Mouse (Mus musculus) gastrocnemius, postnatal 25 days (tissue): Measurements from ENCODE around the gene Xkrx. TPM values are rescaled to one million over a fixed set of nuclear protein-coding genes. Genes with fewer than 3 reads are reported as not detected.
"Not testable (repeated sequence)": the region's sequence is repeated elsewhere in the genome, so short reads cannot be mapped to it uniquely, and the experiment has no call there.

Experiments used
- DNase-seq: peaks from one replicate; pipeline ENCODE4 v3.0.0; 2022
- long read RNA-seq, 2 experiments: library from polyadenylated mRNA; stranded (forward); transcript quantifications; one replicate each; pipeline ENCODE4 v2.0.0; 2021
- total RNA-seq, 2 experiments: library from RNA; stranded (reverse); gene quantifications; 1 replicate in 1 of 2; 2 replicates in 1 of 2; pipeline ENCODE4 v1.2.3; 2021

The Xkrx gene
- 1 to 10 TPM in 1 of 2 experiments, under 1 TPM in 1; 0.33 to 1.1 TPM for total RNA-seq
- long read RNA-seq, experiment 1, result 0 reads
- long read RNA-seq, experiment 2, result 0 reads

DNA sequence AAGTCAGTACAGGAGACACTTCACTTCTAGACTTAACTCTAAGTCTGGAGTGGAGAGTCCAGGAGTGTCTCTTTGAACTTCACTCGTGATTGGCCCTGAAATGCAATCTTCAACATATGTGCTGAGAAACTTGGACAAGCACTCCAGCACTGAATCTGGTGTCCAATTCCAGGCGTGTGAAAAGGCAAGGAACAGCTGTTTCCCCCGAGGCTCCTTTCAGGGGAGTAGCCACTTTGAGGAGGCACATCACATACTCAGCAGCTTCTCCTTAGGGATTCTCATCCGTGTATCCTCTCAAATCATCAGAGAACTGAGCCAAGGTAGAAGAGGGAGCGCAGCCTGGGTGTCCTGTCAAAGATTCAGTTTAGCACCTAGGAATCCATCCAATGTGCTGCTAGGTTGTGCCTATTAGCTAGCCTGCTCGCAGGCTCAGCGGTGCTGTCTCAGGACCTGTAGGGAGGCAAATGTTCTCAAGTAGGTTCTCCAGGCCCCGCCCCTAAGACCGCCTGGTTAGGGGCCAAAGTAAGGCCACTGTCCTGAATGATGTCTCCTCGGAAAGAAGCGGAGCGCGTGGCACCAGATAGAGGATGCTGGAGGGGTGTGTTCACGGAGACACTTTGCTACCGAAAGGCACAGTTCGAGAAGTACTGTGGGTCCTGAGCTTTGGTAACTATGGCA is at the start of gene Xkrx:
Gene Xkrx, minus strand, starts transcription at position 34 of the 678 bp plus-strand sequence.
- DNase-seq, result no peak

DNA sequence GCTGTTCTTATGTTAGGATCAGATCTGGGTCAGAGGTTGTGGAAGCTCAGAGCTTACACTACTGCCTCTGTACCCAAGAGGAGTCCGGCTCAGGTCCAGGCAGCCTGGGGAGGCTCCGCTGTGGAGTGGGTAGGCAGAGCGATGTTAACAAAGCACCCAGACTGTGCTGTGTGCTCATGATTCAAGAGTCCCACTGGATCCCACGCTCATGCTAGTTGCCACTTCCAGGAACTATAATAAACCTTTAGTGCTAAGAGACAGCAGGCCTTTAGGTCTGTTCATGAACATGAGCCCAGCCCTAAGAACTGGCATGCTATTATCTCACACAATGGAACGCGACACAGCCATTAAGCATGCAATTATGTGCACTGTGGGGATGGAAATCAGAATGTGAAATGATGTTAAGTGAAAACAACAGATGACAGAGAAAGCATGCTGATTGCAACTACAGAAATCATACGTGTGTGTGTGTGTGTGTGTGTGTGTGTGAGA is 49.3 kb upstream of the Xkrx start:
- no peak for DNase-seq

DNA sequence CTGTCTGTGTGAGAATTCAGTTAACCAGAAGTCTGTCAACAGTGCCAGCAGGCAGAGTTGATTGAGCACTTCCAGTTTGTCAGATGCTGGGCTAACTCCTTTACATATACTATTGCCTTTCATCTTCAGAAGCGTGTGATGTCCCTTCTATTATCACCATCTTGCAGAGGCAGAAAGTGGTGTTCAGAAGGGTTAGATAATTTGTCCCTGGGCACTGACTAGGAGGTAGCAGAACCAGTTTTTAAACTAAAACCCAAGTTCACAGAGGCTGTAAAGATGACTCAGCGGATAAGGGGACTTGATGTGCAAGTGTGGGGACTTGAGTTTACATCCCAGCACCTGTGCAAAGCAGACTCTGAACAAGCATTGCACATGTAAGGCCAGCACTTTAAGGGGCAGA is 46.6 kb upstream of the Xkrx start:
- DNase-seq, result no peak

DNA sequence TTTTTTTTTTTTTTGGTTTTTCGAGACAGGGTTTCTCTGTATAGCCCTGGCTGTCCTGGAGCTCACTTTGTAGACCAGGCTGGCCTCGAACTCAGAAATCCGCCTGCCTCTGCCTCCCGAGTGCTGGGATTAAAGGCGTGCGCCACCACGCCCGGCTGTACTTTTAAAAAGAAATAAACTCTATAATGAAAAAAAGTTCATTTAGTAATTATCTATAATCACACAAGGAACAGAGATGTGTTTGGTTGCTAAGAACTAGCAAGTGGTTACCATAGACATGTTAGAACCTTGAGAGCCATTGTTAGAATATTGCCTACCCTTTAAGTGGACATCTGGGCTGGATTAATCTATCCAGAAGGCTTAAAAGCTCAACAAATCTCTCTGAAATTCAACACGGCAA is 25.3 kb upstream of the Xkrx start, which contains the start of gene Arl13a:
Gene Arl13a, plus strand, starts transcription at position 301 of the 400 bp plus-strand sequence.
- not testable (repeated sequence) for DNase-seq

DNA sequence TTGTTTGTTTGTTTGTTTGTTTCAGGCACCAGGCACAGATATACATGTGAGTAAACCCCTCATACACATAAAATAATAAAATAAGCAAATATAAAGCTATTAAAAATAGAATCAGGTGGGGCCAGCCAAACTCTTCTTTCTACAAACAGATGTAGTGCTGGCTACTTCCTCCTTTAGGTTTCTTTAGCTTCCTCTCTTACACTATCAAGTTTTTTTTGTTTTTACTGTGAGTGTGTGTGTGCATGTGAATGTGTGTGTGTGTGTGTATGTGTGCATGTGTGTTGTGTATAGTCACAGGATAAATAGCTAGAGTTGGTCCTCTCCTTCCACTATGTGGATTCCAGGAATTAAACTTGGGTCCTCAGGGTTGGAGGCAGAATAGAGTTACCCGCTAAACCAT is 12.8 kb upstream of the Xkrx start:
- no peak for DNase-seq

DNA sequence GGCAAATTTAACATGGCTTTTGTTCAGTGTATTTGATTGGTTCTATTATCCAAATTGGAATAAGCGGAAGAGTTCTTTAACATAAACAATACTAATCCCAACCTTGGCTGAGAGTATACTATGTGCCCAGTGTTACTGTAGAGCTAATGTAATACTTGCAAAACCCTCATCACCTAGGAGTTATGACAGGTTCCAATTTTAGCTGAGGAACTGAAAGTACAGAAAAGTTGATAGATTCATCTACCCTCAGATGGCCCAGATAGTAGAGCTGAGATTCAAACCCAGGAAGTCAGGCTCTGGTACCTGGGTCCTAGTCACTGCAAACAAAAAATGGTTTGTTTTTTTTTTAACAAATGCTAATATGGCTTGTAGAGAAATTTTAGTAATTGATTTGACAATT is 8.7 kb upstream of the Xkrx start:
- no peak for DNase-seq

DNA sequence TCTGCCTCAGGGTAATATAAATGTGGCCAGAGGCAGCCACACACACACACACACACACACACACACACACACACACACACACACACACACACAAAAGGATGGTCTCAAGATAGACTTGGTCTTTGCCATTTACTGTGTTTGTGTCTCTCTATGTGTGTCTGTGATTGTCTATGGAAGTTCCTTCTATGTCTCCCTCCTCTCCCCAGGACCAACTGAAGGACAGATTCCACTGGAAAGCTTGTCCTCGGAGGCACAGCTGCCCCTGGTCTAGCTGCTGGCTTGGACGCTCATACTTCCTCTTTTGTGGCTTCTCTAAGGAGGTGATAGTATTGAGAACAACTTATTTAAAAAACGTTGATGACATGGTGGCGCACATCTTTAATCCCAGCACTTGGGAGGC is 1.6 kb upstream of the Xkrx start:
- DNase-seq, result no peak

DNA sequence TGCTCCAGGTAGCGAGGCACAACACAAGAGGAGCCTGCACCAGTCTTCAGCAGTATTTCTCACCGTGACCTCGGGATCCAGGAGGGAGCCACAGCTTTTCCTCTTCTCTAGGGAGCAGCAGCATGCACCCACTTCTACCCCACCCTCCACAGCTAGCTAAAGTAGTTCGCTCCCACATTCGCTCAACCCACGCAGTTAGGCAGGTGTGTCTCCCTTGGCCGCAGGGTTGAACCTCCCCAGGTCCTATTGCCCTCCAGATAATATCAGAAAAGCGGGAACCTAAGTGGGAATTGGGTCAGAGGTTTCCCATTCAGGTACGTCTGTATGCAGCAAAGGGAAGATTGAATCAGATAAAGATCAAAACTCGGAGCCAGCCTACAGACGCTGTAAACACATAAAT is 950 bp upstream of the Xkrx start:
- no peak for DNase-seq

DNA sequence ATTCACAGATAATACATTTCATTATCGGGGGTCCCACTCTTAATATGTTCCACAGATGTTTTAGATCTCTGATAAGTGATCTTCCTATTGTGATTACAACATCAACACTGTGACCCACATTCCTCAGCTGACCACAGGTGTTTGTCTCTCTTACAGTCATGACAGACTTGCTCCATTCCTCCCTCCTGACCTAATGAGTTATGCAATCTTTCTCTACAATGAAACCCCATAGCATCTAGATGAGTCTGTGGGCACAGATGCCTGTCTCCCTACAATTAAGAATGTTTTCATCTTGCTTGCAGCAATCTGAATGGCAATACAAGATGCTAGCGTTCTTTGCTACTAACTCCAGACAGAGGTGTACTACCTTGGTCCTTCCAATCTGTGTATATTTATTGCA is 1.4 kb downstream of the Xkrx start:
- DNase-seq, result no peak

DNA sequence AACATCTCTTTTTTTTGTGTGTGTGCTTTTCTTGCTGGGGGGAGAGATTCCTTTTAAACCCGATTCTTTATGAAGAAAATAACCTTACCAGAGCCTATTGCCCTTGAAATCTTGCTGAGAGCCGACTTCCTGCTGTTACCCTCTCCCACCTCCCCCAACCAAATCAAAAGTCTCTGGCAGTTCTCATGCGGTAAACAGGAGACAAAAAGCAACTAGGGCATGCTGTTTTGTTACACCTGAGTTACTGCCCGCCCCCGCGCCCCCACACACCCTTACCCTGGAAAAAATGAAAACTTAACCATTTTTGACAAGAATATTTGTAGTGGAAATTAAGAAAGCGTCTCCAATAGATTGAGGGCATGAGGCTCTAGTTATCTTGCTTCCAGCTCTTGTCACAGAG is 3.7 kb downstream of the Xkrx start:
- no peak for DNase-seq

DNA sequence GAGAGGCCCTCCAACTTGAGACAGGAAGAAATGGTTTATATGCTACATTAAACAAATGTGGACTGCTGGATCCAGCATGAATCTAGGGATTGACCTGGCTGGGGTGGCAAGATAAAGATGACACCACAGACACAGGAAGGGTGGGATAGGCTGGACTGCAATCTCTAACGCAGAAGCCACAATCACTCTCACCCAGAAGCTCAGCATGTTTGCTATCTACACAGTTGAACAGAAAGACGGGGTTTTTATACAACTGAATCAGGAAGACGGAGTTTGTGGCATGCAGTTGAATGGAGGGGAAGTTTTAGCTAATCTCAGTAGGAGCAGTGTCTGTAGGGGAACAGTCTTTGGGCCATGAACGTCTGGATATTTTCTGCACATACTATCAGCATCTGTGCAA is 19.9 kb downstream of the Xkrx start:
- DNase-seq, result no peak

DNA sequence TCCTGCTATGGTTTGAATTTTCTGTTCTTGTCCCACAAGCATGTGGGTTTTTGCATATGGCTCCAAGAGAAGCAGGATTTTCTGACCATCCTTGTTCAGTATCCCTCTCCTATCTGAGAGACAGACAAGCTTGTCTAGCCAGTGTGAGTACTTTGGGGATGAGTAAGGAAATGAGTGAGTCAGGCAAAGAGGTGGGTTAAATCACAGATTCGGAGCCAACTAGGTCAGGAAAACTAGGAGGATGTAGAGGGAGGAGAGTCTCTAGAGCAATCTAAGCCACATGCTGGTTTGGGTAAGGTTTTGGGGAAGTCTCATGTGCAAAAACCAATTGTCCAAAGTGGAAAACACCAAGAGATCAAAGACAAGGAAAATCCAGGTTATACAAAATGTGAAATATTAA is 20.3 kb downstream of the Xkrx start:
- DNase-seq, result no peak

DNA sequence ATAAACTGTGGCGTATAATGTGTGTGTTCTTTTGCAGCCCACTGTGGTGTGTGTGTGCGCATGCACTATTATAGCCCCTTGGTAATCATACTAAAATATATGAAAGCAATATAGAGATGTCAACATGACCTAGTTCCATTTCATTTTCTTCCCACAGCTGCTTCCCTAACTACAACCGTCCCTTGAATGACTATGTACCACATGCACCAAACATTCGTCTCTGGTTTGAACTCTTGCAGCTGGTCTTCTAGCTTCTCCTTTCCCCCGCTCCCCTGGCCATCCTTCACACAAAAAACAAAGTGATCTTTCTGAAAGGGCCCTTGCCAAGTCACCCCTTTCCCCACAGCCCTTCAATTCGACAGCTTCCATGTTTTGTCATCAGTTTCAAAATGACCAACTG is 21.9 kb downstream of the Xkrx start:
- DNase-seq, result no peak

DNA sequence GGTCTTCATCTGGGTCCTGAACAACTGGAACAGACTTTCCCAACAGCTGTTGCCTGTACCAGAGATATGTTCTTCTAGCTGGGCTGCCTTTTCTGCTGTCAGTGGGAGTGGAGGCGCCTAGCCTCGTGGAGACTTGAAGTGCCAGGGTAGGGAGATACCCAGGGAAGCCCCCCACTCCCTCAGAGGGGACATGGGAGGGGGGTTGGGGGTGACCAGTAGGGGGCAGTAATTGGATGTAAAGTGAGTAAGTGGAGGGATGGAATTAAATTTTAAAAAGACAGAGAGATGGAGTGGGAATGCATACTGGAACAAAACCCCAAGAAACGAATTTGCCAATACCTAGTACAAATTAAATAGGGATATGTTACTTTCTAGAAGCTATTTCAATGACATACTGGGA is 28.1 kb downstream of the Xkrx start:
- DNase-seq, result no peak

DNA sequence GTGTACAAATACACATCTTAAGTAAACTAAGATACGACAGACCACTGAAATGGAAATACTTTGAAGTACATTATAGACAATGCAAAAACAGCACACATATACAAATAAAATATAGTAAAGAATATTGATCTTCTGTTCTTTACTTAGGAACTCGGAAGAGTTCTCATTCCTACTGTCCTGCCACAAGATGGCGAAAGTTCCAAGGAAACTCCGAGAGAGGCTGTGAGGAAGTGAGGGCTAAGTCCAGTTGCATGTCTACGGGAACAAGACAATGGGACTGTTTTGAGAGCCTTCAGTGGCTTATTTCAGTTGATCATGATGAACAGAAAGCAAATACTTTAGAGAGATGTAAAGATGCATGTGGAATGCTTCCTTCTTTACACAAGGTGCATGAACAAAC is 29.6 kb downstream of the Xkrx start:
- no peak for DNase-seq

DNA sequence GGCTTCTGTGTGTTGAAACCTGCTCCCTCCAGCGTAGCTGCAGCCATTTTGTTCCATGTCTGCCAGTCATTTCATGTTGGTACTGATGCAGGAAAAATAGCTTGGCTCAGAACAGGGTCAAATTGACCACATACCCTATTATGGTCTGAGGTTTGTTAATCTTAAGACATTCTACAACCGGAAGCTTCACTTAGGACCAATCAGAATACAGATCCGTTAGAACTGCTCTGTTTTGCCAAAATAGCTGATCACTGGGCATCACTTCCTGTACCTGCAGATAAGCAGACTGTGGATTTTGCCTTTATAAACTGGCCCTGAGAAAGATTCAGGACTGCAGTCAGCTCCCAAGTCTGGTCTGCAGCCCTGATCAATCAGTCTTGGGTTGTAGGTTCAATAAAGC is 33.3 kb downstream of the Xkrx start:
- no peak for DNase-seq

DNA sequence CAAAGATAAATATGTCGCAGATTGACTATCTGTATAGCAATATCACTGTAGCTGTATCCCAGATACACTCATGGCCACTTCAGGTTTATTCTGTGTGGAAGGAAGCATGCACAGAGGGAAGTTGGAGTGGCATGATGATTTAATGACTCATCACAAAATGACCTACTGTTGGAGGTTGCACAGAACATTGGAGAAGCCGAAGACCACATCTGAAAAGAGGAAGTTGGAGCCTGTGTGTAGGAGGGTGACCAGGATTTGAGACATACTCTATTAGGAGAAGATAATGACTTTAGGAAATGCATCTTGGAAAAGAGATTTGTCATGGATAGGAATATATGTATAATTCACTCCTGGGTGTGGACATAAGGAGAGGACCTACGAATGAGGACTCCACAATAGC is 45.5 kb downstream of the Xkrx start:
- DNase-seq, result no peak

DNA sequence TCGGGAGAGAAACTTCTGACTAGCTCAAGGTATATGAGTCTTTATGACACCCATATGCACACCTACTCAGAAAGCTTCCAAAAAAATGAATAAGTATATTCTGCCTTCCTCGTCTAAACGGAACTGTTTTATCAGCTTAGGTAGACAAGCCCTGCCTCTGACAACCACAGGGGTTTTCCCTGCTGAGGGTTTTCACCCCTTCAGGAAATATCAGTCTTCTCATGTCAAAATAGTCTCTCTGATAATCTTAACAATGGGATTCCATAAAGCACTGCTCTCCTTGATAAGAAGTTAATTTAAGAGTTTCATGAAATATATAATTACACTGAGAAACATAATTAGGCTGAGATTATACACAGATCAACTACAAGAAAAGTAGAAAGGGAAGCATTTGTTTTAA is 50.1 kb downstream of the Xkrx start:
- no peak for DNase-seq

DNA sequence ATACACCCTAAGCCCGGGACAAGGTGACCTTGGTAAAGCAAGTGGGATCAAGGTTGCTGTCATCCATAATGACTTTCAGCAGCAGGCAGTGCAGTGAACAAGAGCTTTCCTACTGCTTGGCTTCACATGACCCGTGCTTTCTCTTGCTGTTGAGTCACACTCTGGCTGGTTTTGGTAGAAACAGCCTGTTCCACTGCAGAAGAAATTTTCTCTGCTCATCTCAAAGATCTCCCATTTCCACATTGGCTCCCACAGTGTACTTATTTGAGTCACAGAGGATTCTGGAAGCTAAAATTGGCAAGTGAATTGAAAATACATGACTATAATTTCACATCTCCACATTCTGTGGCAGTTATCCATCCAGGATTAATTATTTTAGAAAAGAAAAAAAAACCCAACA is 59.2 kb downstream of the Xkrx start:
- no peak for DNase-seq

Other genes starting within 250 kb of the Xkrx start
- gene Sytl4, start 180.3 kb downstream of the Xkrx start, total RNA-seq, result under 1 TPM; 0.72 to 0.86 TPM
- 1 to 10 TPM; 7.9 to 9.6 TPM for gene Cstf2, start 102.9 kb downstream of the Xkrx start, total RNA-seq
- gene Arl13a, start 25.4 kb upstream of the Xkrx start, total RNA-seq, result not detected
- under 1 TPM in 1 of 2 experiments, not detected in 1; 0.75 TPM for gene Nox1, start 59.9 kb upstream of the Xkrx start, total RNA-seq
- 10 to 100 TPM; 10.8 to 12.3 TPM for gene Trmt2b, start 114.9 kb upstream of the Xkrx start, total RNA-seq
- gene Tmem35a, start 133.1 kb upstream of the Xkrx start, total RNA-seq, result under 1 TPM; 0.21 to 0.23 TPM
- under 1 TPM; 0.33 to 0.70 TPM for gene Cenpi, start 146.0 kb upstream of the Xkrx start, total RNA-seq
- 1 to 10 TPM; 6.6 to 8.2 TPM for gene Drp2, start 242.5 kb upstream of the Xkrx start, total RNA-seq